Comparison of ENCODE assay signal across 20 mouse cellular contexts in the genomic region with DNA sequence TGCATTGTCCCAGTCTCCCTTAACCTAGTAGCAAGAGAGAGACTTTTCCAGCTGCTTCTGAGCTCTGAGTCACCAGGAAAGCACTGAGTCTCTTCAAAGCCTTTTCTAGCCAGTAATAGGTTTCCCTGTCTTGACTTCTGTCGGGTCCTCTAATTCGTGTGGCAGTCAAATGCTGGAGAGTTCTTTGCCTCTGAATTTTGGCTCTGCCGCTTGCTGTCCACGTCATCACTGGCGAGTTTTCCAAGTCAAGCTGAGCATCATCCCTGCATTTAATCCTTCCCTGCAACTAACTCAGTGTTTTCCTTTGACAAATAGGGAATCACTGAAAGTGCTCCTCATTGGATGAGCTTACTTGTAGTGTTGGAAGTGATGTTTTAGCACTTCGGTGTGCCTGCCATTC. TPM values are rescaled to one million over a fixed set of nuclear protein-coding genes. Genes with fewer than 3 reads are reported as not detected.
A peak's percentile ranks its signal among the peaks of the same experiment; 100 is the strongest.
DNase-seq lines count a peak whose midpoint lies in the region; ATAC-seq and TF ChIP-seq lines count a peak whose summit lies in the region.
"Had no signal": no experiment of that assay in that cellular context is flagged by ENCODE, and none has a peak within 500 bp of the region (broad histone marks: within the 10 kb centered on the region; RNA-seq: fewer than 3 reads in every experiment).

No protein-coding gene starts in this region.

- DNase-seq in cerebellum, postnatal 25 days: peak; percentile 26 to 54
- DNase-seq in cerebellum, adult 11 months: no peak
- no peak for DNase-seq in left cerebral cortex, adult 2 months (ENCODE audit: extremely low spot score in 1 of 2, low spot score in 2 of 2)
- DNase-seq in left cerebral cortex, postnatal 4 days: no peak
- peak; percentile 63 for DNase-seq in gastrocnemius, adult 2 months
- DNase-seq in forebrain, embryonic 11.5 days (ENCODE audit: low spot score): no peak
- DNase-seq in thymus, postnatal 0 days (ENCODE audit: low spot score): no peak
- DNase-seq: kidney, adult 2 months; kidney, postnatal 4 days; layer of hippocampus, postnatal 36 days; right cerebral cortex, adult 18-20 months; thymus, postnatal 36 days had no signal

- ATAC-seq in forebrain, embryonic 11.5 days (replicated peaks; ENCODE audit: low FRiP score): no peak
- ATAC-seq: hindbrain, postnatal 0 days; liver, embryonic 12.5 days had no signal

- no peak for TF ChIP-seq POLR2A in myocyte (IDR thresholded peaks at IDR 0.05; ENCODE audit: insufficient read length, low read depth)

- intact Hi-C loops in left cerebral cortex, adult 2 months (cut with DNase I): no loop called here
- intact Hi-C loops in left cerebral cortex, postnatal 4 days (cut with DNase I): no loop called here
- intact Hi-C loops in gastrocnemius, adult 2 months (cut with DNase I): no loop called here

- no peak overlapping the region for H3K9ac ChIP-seq in forebrain, embryonic 11.5 days (ENCODE audit: low read length)
- H3K9ac ChIP-seq: embryonic facial prominence, embryonic 13.5 days; liver, embryonic 12.5 days had no signal

- no peaks in the 10 kb centered on the region for H3K27me3 ChIP-seq in myocyte (ENCODE audit: control insufficient read depth, insufficient read depth, insufficient read length)
- no peaks in the 10 kb centered on the region for H3K27me3 ChIP-seq in forebrain, embryonic 11.5 days (ENCODE audit: control insufficient read depth, insufficient read depth, low read length)
- H3K27me3 ChIP-seq: embryonic facial prominence, embryonic 13.5 days; liver, embryonic 12.5 days had no signal

- H3K79me2 ChIP-seq in myocyte (ENCODE audit: control insufficient read depth, insufficient read depth): no peaks in the 10 kb centered on the region

- H3K36me3 ChIP-seq in myocyte (ENCODE audit: control insufficient read depth, insufficient read depth): no peaks in the 10 kb centered on the region
- no peaks in the 10 kb centered on the region for H3K36me3 ChIP-seq in forebrain, embryonic 11.5 days (ENCODE audit: control insufficient read depth, insufficient read depth, low read length)
- H3K36me3 ChIP-seq: embryonic facial prominence, embryonic 13.5 days; limb, embryonic 10.5 days; liver, embryonic 12.5 days had no signal

- WGBS in forebrain, embryonic 11.5 days: 84% methylated on average over 6 of the region's 6 CpGs

- H3K9me3 ChIP-seq in forebrain, embryonic 11.5 days (ENCODE audit: control insufficient read depth, low read length): no peaks in the 10 kb centered on the region
- H3K9me3 ChIP-seq: limb, embryonic 10.5 days; liver, embryonic 12.5 days had no signal

- no peaks in the 10 kb centered on the region for H3K4me1 ChIP-seq in forebrain, embryonic 11.5 days (replicated peaks; ENCODE audit: control insufficient read depth, insufficient read depth, low read length)
- H3K4me1 ChIP-seq: limb, embryonic 10.5 days had no signal

- H3ac ChIP-seq in myocyte (ENCODE audit: control insufficient read depth, insufficient read length): no peak overlapping the region

- no peak overlapping the region for H3K4me3 ChIP-seq in left cerebral cortex, adult 2 months
- no peak overlapping the region for H3K4me3 ChIP-seq in gastrocnemius, adult 2 months
- no peak overlapping the region for H3K4me3 ChIP-seq in myocyte
- no peak overlapping the region for H3K4me3 ChIP-seq in forebrain, embryonic 11.5 days (ENCODE audit: low read depth, low read length)
- H3K4me3 ChIP-seq: embryonic facial prominence, embryonic 13.5 days; heart, adult 2 months; limb, embryonic 10.5 days; liver, embryonic 12.5 days had no signal

- peak overlapping the region; percentile 34 for H3K4me2 ChIP-seq in myocyte (ENCODE audit: low read depth)
- no peak overlapping the region for H3K4me2 ChIP-seq in forebrain, embryonic 11.5 days (ENCODE audit: low read depth, low read length, severe bottlenecking)
- H3K4me2 ChIP-seq: embryonic facial prominence, embryonic 13.5 days; liver, embryonic 12.5 days; midbrain, embryonic 11.5 days had no signal

- TF ChIP-seq CTCF in left cerebral cortex, adult 2 months (IDR thresholded peaks at IDR 0.05): no peak
- no peak for TF ChIP-seq CTCF in gastrocnemius, adult 2 months (IDR thresholded peaks at IDR 0.05)

- H3K27ac ChIP-seq in left cerebral cortex, adult 2 months: peak overlapping the region; percentile 40; the same call in 1 of the 2 replicates
- H3K27ac ChIP-seq in gastrocnemius, adult 2 months: peak overlapping the region; percentile 44
- no peak overlapping the region for H3K27ac ChIP-seq in forebrain, embryonic 11.5 days (ENCODE audit: low read depth, low read length)
- H3K27ac ChIP-seq: embryonic facial prominence, embryonic 13.5 days; heart, adult 2 months; hindbrain, postnatal 0 days; limb, embryonic 10.5 days; liver, embryonic 12.5 days; stomach, postnatal 0 days had no signal

TF ChIP-seq in myocyte, 11 proteins besides CTCF, POLR2A, EP300 and RAD21:
- TF ChIP-seq REST (IDR thresholded peaks at IDR 0.05; ENCODE audit: insufficient read depth, insufficient read length) (no peak), MAX (IDR thresholded peaks at IDR 0.05; ENCODE audit: low read depth) (no peak), MYOG (IDR thresholded peaks at IDR 0.05; ENCODE audit: control insufficient read depth in 1 of 3, insufficient read depth in 1 of 3, insufficient read length in 2 of 3, low read depth in 2 of 3) (no peak), E2F4 (IDR thresholded peaks at IDR 0.05; ENCODE audit: insufficient read depth) (no peak), MYOD1 (IDR thresholded peaks at IDR 0.05; ENCODE audit: control insufficient read depth in 1 of 3, insufficient read length in 2 of 3, low read depth in 2 of 3) (no peak), CEBPB (IDR thresholded peaks at IDR 0.05; ENCODE audit: insufficient read depth, poor library complexity, severe bottlenecking) (no peak), SRF (IDR thresholded peaks at IDR 0.05; ENCODE audit: control insufficient read depth, insufficient read length, low read depth) (no peak), TCF12 (IDR thresholded peaks at IDR 0.05; ENCODE audit: insufficient read depth, poor library complexity, severe bottlenecking) (no peak), USF1 (IDR thresholded peaks at IDR 0.05; ENCODE audit: low read depth) (no peak), POLR2AphosphoS2 (IDR thresholded peaks at IDR 0.05; ENCODE audit: insufficient read length, low read depth) (no peak), TCF3 (IDR thresholded peaks at IDR 0.05; ENCODE audit: insufficient read length, low read depth) (no peak)

RNA-seq across cellular contexts. Expression of a gene that starts 36.6 kb away (rescaled TPM):
- 10 to 100 TPM; 18.0 to 19.4 TPM for total RNA-seq in left cerebral cortex, adult 2 months (2021)
- total RNA-seq in left cerebral cortex, postnatal 4 days (2021): 10 to 100 TPM; 51.4 to 60.1 TPM
- total RNA-seq in gastrocnemius, adult 2 months (2021): 10 to 100 TPM; 19.2 to 32.2 TPM
- 2.7 TPM for polyA plus RNA-seq in myocyte (2012; fragmentation: generic; extraction: Trizol)
- polyA plus RNA-seq in forebrain, embryonic 11.5 days (2014; fragmentation: Nextera tagmentation; extraction: Ambion mirVana): 95.4 and 103 TPM in 2 replicates
- polyA plus RNA-seq in thymus, postnatal 0 days (2015; fragmentation: Nextera tagmentation; extraction: Ambion mirVana): 25.7 and 26.6 TPM in 2 replicates

Comparison
In these comparisons a context has a peak if more than half of its experiments do, and no peak if none do; other contexts are left out.
1. DNase-seq: peak in cerebellum, postnatal 25 days (2 of 2) and gastrocnemius, adult 2 months (single experiment); none in cerebellum, adult 11 months (single experiment), left cerebral cortex, adult 2 months (0 of 2), left cerebral cortex, postnatal 4 days (single experiment), forebrain, embryonic 11.5 days (single experiment) and thymus, postnatal 0 days (single experiment).